Comparison of ENCODE assay signal across 30 mouse cellular contexts in the genomic region with DNA sequence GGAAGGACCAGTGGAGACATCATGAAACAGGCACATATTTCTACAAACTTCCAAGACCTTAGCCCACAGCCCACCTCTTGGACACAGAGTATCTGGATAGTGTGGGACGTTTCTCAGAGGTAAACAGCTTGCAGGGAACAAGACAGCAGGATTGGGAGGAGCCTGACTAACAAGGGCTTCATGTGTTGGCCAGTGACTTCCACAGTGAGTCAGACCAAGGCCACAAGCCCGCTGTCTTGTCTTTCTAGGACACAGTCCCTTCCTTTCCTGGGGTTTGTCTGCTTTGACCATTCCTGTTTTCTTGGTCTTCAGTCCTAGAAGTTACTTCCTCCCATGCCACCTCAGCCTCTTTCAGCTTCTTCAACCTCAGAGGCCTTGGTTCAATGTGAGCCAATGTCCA. TPM values are rescaled to one million over a fixed set of nuclear protein-coding genes. Genes with fewer than 3 reads are reported as not detected.
"Had no signal": no experiment of that assay in that cellular context is flagged by ENCODE, and none has a peak within 500 bp of the region (broad histone marks: within the 10 kb centered on the region; RNA-seq: fewer than 3 reads in every experiment).

No protein-coding gene starts in this region.

- H3K36me3 ChIP-seq: limb, embryonic 10.5 days; limb, embryonic 13.5 days; lung, embryonic 15.5 days; midbrain, embryonic 10.5 days; midbrain, embryonic 15.5 days; neural tube, embryonic 12.5 days; neural tube, embryonic 15.5 days had no signal

- ATAC-seq: midbrain, embryonic 15.5 days had no signal

- H3K9me3 ChIP-seq: limb, embryonic 10.5 days; limb, embryonic 13.5 days; lung, embryonic 15.5 days; megakaryocyte, embryonic 14.5 days; midbrain, embryonic 10.5 days; midbrain, embryonic 15.5 days; neural tube, embryonic 12.5 days; neural tube, embryonic 15.5 days had no signal

- H3K4me1 ChIP-seq: limb, embryonic 10.5 days; limb, embryonic 13.5 days; midbrain, embryonic 15.5 days; neural tube, embryonic 12.5 days had no signal

- DNase-seq: kidney, adult 2 months; kidney, postnatal 25 days; layer of hippocampus, adult 9-11 months; lung, adult 18-20 months; lung, postnatal 10 days; lung, postnatal 36 days; right cerebral cortex, adult 18-20 months; right cerebral cortex, postnatal 14 days; right cerebral cortex, postnatal 4 days; thymus, adult 2 months; thymus, postnatal 14 days; thymus, postnatal 4 days had no signal

- H3K27ac ChIP-seq: kidney, postnatal 0 days; layer of hippocampus, adult 2 months; limb, embryonic 10.5 days; limb, embryonic 13.5 days; lung, embryonic 15.5 days; midbrain, embryonic 10.5 days; midbrain, embryonic 15.5 days; neural tube, embryonic 12.5 days; neural tube, embryonic 15.5 days; stomach, postnatal 0 days had no signal

- H3K9ac ChIP-seq: limb, embryonic 13.5 days; lung, embryonic 15.5 days; midbrain, embryonic 15.5 days; neural tube, embryonic 12.5 days; neural tube, embryonic 15.5 days had no signal

- H3K27me3 ChIP-seq: midbrain, embryonic 15.5 days; neural tube, embryonic 12.5 days had no signal

- H3K4me2 ChIP-seq: limb, embryonic 13.5 days; lung, embryonic 15.5 days; midbrain, embryonic 15.5 days; neural tube, embryonic 12.5 days; neural tube, embryonic 15.5 days had no signal

- H3K4me3 ChIP-seq: layer of hippocampus, adult 2 months; limb, embryonic 10.5 days; limb, embryonic 13.5 days; lung, embryonic 15.5 days; megakaryocyte, embryonic 14.5 days; midbrain, embryonic 10.5 days; midbrain, embryonic 15.5 days; neural tube, embryonic 12.5 days; neural tube, embryonic 15.5 days had no signal

RNA-seq across cellular contexts. Expression of gene Acsbg2, which starts 50.9 kb away (rescaled TPM):
- total RNA-seq: layer of hippocampus, adult 2 months; layer of hippocampus, postnatal 25 days; left cerebral cortex, adult 18-20 months; left cerebral cortex, postnatal 25 days; liver, adult 2 months had no signal
- polyA plus RNA-seq: kidney, embryonic 14.5 days; kidney, postnatal 0 days; large intestine, adult 2 months; limb, embryonic 10.5 days; limb, embryonic 13.5 days; liver, adult 2 months; lung, embryonic 15.5 days; midbrain, embryonic 10.5 days; midbrain, embryonic 15.5 days; neural tube, embryonic 12.5 days; neural tube, embryonic 15.5 days; stomach, embryonic 14.5 days had no signal

RNA-seq across cellular contexts. Expression of gene 1700061G19Rik, which starts 51.9 kb away (rescaled TPM):
- total RNA-seq: left cerebral cortex, postnatal 25 days; liver, adult 2 months had no signal
